Mouse (Mus musculus): ENCODE measurements around the gene Creb5. TPM values are rescaled to one million over a fixed set of nuclear protein-coding genes. Genes with fewer than 3 reads are reported as not detected.

The Creb5 gene
- polyA plus RNA-seq, 1 experiment from 2014 or later = 3.9 TPM

- H3K4me3 ChIP-seq = no peak overlapping the region
Observed at GRCm38 (mm10) chr6:53352311-53352960, 65.4 kb downstream of the Creb5 start.

GRCm38 (mm10) chr6:53356328-53356727, 69.3 kb downstream of the Creb5 start:
- ATAC-seq (ENCODE audit: low FRiP score, low read depth) = no peak
- Histone ChIP-seq H3K36me3 (no peaks in the 10 kb centered on the region), H3K9me3 (no peaks in the 10 kb centered on the region), H3K9ac (no peak overlapping the region), H3K4me3 (no peak overlapping the region), H3K4me1 (replicated peaks) (no peaks in the 10 kb centered on the region), H3K4me2 (no peak overlapping the region), H3K27ac (replicated peaks) (no peak overlapping the region), H3K27me3 (no peaks in the 10 kb centered on the region)
- 100% methylated on average over 1 of the region's 1 CpGs for WGBS

More at GRCm38 (mm10) chr6:53352311-53352960, 65.4 kb downstream of the Creb5 start:
- Histone ChIP-seq H3K9me3 (no peaks in the 10 kb centered on the region), H3K9ac (no peak overlapping the region), H3K27me3 (no peaks in the 10 kb centered on the region), H3K4me2 (no peak overlapping the region), H3K36me3 (no peaks in the 10 kb centered on the region), H3K27ac (replicated peaks) (no peak overlapping the region), H3K4me1 (replicated peaks) (no peaks in the 10 kb centered on the region)
- ATAC-seq (ENCODE audit: low FRiP score, low read depth) = no peak
- 86% methylated on average over 9 of the region's 9 CpGs for WGBS

GRCm38 (mm10) chr6:53363535-53363934, 76.5 kb downstream of the Creb5 start:
- Histone ChIP-seq H3K4me3 (no peak overlapping the region), H3K4me2 (no peak overlapping the region), H3K9me3 (no peaks in the 10 kb centered on the region), H3K27ac (replicated peaks) (no peak overlapping the region), H3K36me3 (no peaks in the 10 kb centered on the region), H3K27me3 (no peaks in the 10 kb centered on the region), H3K9ac (no peak overlapping the region), H3K4me1 (replicated peaks) (no peaks in the 10 kb centered on the region)
- no peak for ATAC-seq (ENCODE audit: low FRiP score, low read depth)
- WGBS = 71% methylated on average over 5 of the region's 5 CpGs

- no peak overlapping the region for H3K27ac ChIP-seq (replicated peaks)
- ATAC-seq (ENCODE audit: low FRiP score, low read depth) = no peak
Observed at GRCm38 (mm10) chr6:53363981-53364391, 76.9 kb downstream of the Creb5 start.

GRCm38 (mm10) chr6:53369147-53369546, 82.1 kb downstream of the Creb5 start:
- Histone ChIP-seq H3K9ac (no peak overlapping the region), H3K4me1 (replicated peaks) (no peaks in the 10 kb centered on the region), H3K4me3 (no peak overlapping the region), H3K27me3 (no peaks in the 10 kb centered on the region), H3K9me3 (no peaks in the 10 kb centered on the region), H3K27ac (replicated peaks) (no peak overlapping the region), H3K36me3 (no peaks in the 10 kb centered on the region), H3K4me2 (no peak overlapping the region)
- WGBS = 87% methylated on average over 5 of the region's 5 CpGs
- ATAC-seq (ENCODE audit: low FRiP score, low read depth) = no peak

More at GRCm38 (mm10) chr6:53363981-53364391, 76.9 kb downstream of the Creb5 start:
- Histone ChIP-seq H3K9me3 (no peaks in the 10 kb centered on the region), H3K4me3 (no peak overlapping the region), H3K27me3 (no peaks in the 10 kb centered on the region), H3K4me1 (replicated peaks) (no peaks in the 10 kb centered on the region), H3K36me3 (no peaks in the 10 kb centered on the region), H3K4me2 (no peak overlapping the region), H3K9ac (no peak overlapping the region)
- WGBS = 52% methylated on average over 4 of the region's 4 CpGs

GRCm38 (mm10) chr6:53369928-53370327, 82.9 kb downstream of the Creb5 start:
- 93% methylated on average over 5 of the region's 5 CpGs for WGBS

GRCm38 (mm10) chr6:53371962-53372361, 84.9 kb downstream of the Creb5 start:
- Histone ChIP-seq H3K27me3 (no peaks in the 10 kb centered on the region), H3K27ac (replicated peaks) (no peak overlapping the region), H3K4me2 (no peak overlapping the region), H3K36me3 (no peaks in the 10 kb centered on the region), H3K4me1 (replicated peaks) (no peaks in the 10 kb centered on the region), H3K9me3 (no peaks in the 10 kb centered on the region), H3K4me3 (no peak overlapping the region), H3K9ac (no peak overlapping the region)
- ATAC-seq (ENCODE audit: low FRiP score, low read depth) = no peak
- 69% methylated on average over 9 of the region's 9 CpGs for WGBS

More at GRCm38 (mm10) chr6:53369928-53370327, 82.9 kb downstream of the Creb5 start:
- H3K4me2 ChIP-seq = no peak overlapping the region
- no peaks in the 10 kb centered on the region for H3K9me3 ChIP-seq
- no peaks in the 10 kb centered on the region for H3K27me3 ChIP-seq
- no peak overlapping the region for H3K27ac ChIP-seq (replicated peaks)
- ATAC-seq (ENCODE audit: low FRiP score, low read depth) = no peak
- H3K9ac ChIP-seq = no peak overlapping the region
- H3K4me3 ChIP-seq = no peak overlapping the region
- no peaks in the 10 kb centered on the region for H3K4me1 ChIP-seq (replicated peaks)
- no peaks in the 10 kb centered on the region for H3K36me3 ChIP-seq

GRCm38 (mm10) chr6:53374315-53374941, 87.4 kb downstream of the Creb5 start:
- Histone ChIP-seq H3K27ac (replicated peaks) (no peak overlapping the region), H3K4me1 (replicated peaks) (no peaks in the 10 kb centered on the region), H3K9ac (no peak overlapping the region), H3K4me3 (no peak overlapping the region), H3K36me3 (no peaks in the 10 kb centered on the region), H3K4me2 (no peak overlapping the region), H3K27me3 (no peaks in the 10 kb centered on the region), H3K9me3 (no peaks in the 10 kb centered on the region)
- ATAC-seq (ENCODE audit: low FRiP score, low read depth) = no peak
- 82% methylated on average over 3 of the region's 3 CpGs for WGBS

- Histone ChIP-seq H3K4me3 (no peak overlapping the region), H3K27ac (replicated peaks) (no peak overlapping the region), H3K4me2 (no peak overlapping the region), H3K36me3 (no peaks in the 10 kb centered on the region), H3K4me1 (replicated peaks) (peaks cover 11% of the 10 kb centered on the region), H3K9me3 (no peaks in the 10 kb centered on the region), H3K9ac (no peak overlapping the region), H3K27me3 (0 out of 2 replicates have a peak, but pooled peaks cover 2% of the 10 kb centered on the region)
- 93% methylated on average over 5 of the region's 5 CpGs for WGBS
- ATAC-seq (ENCODE audit: low FRiP score, low read depth) = no peak
Observed at GRCm38 (mm10) chr6:53389277-53389676, 102.2 kb downstream of the Creb5 start.

- H3K4me2 ChIP-seq = no peak overlapping the region
- WGBS = 37% methylated on average over 6 of the region's 6 CpGs
- 0 out of 2 replicates have a peak, but pooled peaks cover 2% of the 10 kb centered on the region for H3K27me3 ChIP-seq
- no peak for ATAC-seq (ENCODE audit: low FRiP score, low read depth)
- H3K4me1 ChIP-seq (replicated peaks) = peaks cover 18% of the 10 kb centered on the region
- H3K27ac ChIP-seq (replicated peaks) = no peak overlapping the region
- no peak overlapping the region for H3K4me3 ChIP-seq
- no peaks in the 10 kb centered on the region for H3K36me3 ChIP-seq
- H3K9ac ChIP-seq = no peak overlapping the region
- no peaks in the 10 kb centered on the region for H3K9me3 ChIP-seq
Observed at GRCm38 (mm10) chr6:53390413-53390812, 103.3 kb downstream of the Creb5 start.

GRCm38 (mm10) chr6:53394026-53394425, 107.0 kb downstream of the Creb5 start:
- H3K4me2 ChIP-seq = no peak overlapping the region
- H3K27ac ChIP-seq (replicated peaks) = no peak overlapping the region
- 0 out of 2 replicates have a peak, but pooled peaks cover 2% of the 10 kb centered on the region for H3K27me3 ChIP-seq
- ATAC-seq (ENCODE audit: low FRiP score, low read depth) = 0 out of 2 replicates have a peak, but pooled peaks have one; percentile 42
- no peaks in the 10 kb centered on the region for H3K36me3 ChIP-seq
- no peak overlapping the region for H3K4me3 ChIP-seq
- WGBS = 36% methylated on average over 7 of the region's 7 CpGs
- H3K4me1 ChIP-seq (replicated peaks) = peaks cover 28% of the 10 kb centered on the region
- no peak overlapping the region for H3K9ac ChIP-seq
- no peaks in the 10 kb centered on the region for H3K9me3 ChIP-seq

- peaks cover 29% of the 10 kb centered on the region for H3K4me1 ChIP-seq (replicated peaks)
- H3K27ac ChIP-seq (replicated peaks) = no peak overlapping the region
- H3K4me3 ChIP-seq = no peak overlapping the region
Observed at GRCm38 (mm10) chr6:53395208-53395607, 108.1 kb downstream of the Creb5 start.

More at GRCm38 (mm10) chr6:53395208-53395607, 108.1 kb downstream of the Creb5 start:
- H3K9ac ChIP-seq = no peak overlapping the region
- 0 out of 2 replicates have a peak, but pooled peaks cover 2% of the 10 kb centered on the region for H3K27me3 ChIP-seq
- H3K4me2 ChIP-seq = no peak overlapping the region
- 32% methylated on average over 4 of the region's 4 CpGs for WGBS
- no peaks in the 10 kb centered on the region for H3K36me3 ChIP-seq
- ATAC-seq (ENCODE audit: low FRiP score, low read depth) = no peak
- H3K9me3 ChIP-seq = no peaks in the 10 kb centered on the region

All from hindbrain, embryonic 15.5 days (tissue).